Mouse (Mus musculus) spleen, embryonic (tissue): ENCODE measurements around the gene Fndc9.

ENCODE experiments used
- CTCF ChIA-PET: fragments of 350-600 bp; sonication (Branson Sonifier 250); formaldehyde crosslinking; loops from one replicate; lab custom pipeline; 2022; lab: Charles Lee

Fndc9 gene

DNA sequence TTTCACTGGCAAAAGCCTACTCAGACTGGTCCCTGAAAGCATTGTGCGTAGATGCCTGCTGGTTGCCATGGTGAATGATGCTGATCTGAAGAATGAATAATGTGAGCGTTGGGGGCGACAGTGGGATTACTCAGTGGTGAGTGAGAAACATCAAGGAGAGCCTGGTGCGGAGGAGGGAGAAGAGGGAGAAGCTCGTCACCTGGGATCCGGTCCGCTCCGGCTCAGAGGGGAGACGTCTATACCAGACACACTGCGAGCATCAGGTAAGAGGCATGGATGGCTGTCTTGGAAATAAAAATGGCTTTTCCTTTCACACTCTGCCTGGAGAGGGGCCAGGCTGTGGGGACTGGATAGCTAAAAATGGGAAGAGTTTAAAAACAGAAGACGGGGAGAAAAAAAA lies at the start of gene Fndc9:
Gene Fndc9, plus strand, starts transcription at position 198 of the 400 bp plus-strand sequence.
- CTCF ChIA-PET = interaction anchor here (1.0 kb wide), 1 partner anchor 14 kb away, joined by 6 read pairs; no protein-coding TSS in a partner anchor

DNA sequence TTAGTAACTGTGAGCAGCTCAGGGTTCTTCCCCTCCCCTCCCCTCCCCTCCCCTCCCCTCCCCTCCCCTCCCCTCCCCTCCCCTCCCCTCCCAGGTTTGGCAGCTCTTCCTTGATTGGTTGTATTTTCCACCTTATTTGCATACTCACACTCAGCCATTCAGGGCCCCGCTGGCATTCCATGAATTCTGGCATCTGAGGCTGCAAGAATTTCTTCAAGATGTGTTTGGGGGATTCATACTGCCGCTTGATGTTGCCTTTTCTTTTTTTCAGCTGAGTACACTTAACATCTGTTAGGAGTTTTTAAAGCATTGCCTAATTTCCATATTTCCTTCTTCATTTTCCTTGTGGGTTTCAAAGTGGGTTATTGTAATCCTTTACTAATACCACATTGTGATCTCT lies 47.0 kb upstream of the Fndc9 start:
- CTCF ChIA-PET = no interaction called here

DNA sequence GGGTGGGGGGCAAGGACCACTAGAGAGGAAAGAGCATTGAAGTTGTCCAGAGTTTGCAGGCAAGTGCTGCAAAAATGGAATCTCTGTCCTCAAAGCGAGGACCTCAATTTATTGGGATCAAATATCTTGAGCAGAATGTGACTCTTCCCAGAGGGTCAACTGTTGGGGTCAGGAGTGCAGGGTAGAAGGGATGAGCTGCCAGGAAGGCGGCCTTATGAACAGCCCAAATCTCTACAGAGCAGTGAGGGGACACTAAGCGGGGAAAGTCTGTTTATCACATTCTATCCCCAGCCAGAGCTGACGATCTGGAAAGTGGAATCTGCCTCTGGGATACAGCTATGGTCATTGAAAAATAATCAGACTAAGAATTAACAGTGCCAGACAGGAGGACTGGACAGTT lies 41.2 kb upstream of the Fndc9 start:
- CTCF ChIA-PET = no interaction called here

DNA sequence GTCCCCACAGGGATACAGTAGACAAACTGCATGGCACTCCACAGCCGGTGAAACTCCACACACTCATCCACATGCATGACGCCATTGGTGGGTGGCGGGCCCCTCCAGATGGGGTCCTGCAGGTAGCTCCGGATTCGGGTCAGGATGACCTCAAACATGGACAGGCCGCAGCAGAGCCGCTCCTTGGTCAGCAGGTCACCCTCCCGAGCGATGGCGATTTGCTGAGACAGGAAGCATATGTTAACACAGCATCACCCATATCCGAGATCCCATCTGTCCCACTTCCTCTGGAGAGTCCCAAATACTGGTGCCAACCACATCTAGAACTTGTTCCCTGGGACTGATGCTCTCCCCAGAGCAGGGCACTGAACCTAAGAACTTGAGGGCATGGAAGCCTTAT lies 34.7 kb upstream of the Fndc9 start:
- CTCF ChIA-PET = no interaction called here

DNA sequence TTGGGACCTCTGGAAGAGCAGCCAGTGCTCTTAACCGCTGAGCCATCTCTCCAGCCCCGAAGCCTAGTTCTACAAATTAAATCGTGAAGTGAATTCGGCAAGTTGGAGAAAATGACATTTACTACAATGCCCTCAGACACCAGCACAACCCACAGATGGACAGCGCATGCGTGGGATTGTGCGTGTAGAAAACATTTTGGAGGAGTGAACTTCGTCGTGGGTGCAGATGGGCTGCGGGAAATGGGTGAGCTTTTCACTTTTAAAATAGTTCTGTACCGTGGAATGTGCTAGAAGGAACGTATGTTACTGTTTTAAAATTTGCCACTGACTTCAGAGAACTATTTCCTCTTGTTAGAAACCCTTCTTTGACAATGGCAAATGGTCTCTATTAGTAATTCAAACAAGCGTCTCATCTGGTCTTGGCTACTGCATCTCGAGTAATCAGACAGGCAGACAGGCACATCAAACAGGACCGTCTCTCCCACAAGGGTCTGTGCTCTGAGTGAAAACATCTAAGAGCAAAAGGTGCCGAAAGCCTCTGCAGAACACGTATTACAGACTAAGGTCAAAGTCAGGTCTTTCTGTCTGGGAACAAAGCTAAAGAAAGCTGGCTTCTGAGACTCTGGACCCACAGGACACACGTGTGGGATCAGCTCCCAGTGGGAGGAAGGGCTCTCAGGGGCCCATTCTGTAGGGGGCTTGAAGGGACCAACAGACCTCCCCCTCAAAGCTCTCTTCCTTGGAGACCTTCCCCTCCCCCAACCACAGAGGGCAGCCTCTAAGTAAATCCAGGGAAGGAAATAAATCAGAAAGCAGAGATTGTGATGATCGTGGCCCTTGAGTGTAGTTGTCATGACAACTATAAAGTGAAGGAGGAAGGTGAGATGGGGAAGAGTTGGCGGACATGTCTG lies 33.4 kb upstream of the Fndc9 start:
- CTCF ChIA-PET = no interaction called here

DNA sequence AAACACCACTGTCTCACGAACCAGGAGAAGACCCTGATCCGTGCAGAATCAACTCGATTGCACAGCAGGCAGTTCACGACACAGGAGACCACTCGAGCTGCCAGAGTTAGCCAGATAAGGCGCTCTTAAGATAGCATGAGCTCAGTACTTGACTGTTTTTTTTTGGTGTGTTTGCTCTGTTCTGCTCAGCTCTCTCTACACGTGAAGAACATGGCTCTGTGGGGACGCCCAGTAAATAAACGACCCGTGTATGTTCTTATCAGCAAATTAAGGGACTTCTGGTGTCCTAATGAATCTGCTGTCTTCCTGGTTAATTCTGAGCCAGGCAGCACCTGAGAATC lies 32.8 kb upstream of the Fndc9 start:
- CTCF ChIA-PET = no interaction called here

DNA sequence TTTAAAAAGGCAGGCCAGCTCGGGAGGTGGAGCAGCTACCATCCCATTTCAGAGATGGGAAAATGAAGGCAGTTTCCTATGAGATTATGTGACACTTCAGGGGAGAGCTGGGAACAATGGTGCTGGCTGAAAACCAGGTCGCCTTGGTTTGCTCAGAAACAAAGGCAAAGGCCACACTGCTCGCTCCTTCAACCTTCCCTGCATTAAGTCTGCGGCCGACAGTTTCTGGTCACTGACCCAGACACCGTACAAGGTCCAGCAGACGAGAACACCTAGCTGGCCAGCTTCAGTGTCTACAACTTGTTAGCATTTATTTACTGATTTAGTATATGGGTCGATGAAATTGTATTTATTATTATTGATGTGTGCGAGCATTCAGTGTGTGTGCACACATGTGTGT lies 30.5 kb upstream of the Fndc9 start:
- CTCF ChIA-PET = no interaction called here

DNA sequence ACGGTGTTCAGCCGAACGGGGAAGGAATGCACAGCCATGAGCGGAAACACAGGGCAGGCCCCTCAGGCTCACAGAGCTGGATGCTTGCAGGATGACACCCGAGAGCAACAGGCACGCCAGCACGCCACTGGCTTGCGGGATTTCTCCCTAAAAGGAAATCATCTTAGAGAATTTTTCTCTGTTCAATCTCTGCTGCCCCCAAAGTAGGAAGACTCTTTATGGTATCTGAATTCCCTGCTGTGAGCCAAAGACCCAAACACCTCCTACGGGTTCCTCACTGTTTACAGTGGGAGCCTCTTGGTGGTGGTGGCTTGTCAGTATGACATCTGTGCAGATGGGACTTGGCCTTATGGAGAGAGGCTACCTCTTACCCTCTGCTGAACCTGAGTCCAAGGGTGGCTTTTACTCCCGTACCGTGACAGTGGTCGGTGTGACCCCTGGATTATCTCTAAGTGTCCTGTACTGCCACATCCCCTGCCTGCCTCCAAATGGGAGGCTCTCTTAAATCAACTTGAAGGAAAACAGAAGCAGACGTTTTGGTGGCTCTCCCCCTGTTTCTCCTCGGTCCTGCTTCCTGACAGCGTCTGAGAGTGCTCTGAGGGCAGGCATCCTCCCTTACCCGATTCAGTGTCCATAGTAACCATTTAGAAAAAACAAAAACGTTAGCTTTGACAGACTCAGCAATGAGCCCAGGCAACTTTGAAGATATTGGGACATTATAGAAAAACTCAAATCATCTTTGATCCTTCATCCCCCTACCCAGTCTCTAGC lies 29.5 kb upstream of the Fndc9 start:
- CTCF ChIA-PET = no interaction called here

DNA sequence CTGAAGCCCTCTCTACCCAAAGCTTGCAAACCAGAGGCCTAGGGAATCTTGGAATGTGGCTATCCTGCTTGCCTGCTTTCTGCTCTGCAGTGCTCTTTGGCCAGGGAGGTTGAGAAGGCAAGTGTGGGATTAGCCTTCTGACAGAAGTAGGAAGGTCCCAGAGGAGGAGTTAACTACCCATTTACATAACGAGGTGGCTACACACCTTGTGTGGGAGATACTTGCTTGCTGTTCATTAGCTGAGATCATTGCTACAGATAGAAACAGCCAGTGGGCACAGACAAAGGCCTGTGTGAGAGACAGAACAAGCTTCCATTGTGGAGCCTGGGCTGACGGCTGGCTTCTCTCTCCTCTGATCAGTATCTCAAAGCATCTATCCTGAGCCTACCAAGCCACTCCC lies 25.4 kb upstream of the Fndc9 start:
- CTCF ChIA-PET = no interaction called here

DNA sequence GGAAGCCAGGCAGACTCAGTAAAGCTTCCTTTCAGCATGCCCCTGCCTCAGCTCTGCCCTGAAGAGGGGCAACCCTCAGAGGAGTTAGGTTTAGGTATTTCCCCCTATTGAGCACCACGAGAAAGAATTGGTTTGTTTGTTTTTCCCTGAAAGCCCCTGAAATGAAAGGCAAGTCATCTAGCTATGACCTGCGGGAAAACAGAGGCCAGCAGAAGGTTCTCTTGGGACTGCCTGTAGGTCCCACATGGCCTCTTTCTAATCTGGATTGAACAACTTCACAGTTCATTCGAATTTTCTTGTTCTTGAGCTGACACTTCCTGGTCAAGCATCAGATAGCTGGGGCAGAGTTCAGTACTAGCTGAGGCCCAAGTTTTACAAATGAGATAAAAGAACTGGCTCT lies 23.5 kb upstream of the Fndc9 start:
- CTCF ChIA-PET = interaction anchor here (0.6 kb wide), 1 partner anchor 177 kb away, joined by 3 read pairs; no protein-coding TSS in a partner anchor

DNA sequence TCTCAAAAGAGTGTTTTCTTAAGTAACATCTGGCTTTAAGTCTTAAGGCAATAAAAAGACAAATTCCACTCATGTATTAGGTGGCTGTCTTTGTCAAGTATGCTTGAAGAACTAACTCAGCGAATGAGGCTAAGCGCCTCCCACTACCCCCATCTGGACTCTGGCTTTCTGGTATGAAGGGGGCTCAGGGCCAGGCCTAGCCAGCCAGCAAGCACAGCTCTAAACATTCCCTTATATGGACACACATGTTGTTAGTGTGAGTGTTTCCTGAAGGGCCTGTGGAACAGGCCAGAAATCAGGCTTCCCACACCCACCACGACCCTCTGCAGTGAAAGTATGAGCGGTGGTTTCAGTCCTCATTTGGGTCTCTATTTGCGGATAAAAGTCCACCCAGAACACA lies 21.5 kb upstream of the Fndc9 start:
- CTCF ChIA-PET = interaction anchor here (2.2 kb wide), 1 partner anchor 10 kb away, joined by 4 read pairs; no protein-coding TSS in a partner anchor

DNA sequence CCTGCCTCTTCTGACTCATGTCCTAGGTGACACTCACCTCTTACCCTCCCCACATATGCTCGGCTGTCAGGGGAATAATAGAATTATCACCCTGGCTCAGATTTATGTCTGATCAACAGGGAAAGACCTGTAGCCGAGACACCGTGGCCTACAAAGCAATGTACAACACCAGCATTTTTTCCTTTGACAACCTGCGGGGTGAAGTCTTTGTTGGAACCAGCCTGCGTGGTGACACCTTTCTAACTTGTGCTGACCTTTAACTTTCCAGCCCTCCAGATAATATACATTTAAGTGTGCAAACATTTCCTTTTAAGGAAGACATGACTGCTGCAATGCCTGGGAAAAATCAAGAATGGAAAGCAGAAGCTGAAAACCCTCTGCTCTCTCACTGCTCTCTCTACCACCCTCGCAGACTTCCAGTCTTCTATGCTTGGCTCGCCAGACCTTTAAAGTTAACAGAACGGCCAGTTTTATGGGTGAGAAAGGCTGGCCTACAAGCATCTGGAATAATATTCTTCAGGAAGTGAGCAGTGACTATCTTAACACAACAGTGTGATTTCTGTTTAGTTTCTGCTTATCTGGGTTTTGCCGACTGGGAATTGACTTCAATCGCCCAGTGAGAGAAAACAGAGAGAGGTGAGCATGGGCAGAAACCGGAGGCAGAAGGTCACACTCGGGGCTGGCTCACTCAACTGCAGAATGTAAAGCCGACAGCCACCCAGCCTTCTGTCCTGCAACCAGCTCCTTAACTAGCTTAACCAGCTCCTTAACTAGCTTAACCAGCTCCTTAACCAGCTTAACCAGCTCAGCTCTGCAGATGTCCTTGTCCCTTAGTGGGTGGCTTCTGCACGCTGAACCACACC lies 20.7 kb upstream of the Fndc9 start:
- CTCF ChIA-PET = interaction anchor here (0.6 to 2.2 kb wide), 4 partner anchors 10 to 331 kb away, joined by 3 to 4 read pairs (median 4); no protein-coding TSS in a partner anchor

DNA sequence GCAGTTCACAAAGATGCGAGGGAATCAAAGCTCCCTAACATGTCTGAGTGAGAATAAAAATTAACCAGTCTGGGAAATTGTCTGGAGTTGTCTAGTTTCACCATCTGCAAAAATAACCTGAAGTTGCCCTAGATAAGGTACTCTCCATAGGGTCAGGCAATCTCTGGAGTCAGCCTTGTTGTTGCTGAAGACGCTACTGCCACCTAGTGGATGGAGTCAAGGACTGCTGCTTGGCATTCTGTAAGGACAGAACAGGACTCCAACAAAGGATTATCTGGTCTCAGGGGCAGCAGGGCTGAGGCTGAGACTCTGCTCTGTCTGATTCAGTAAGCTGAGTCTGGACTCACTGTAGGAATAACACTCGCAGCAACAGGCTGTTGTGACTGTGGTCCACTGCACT lies 20.0 kb upstream of the Fndc9 start:
- CTCF ChIA-PET = interaction anchor here (0.6 to 2.2 kb wide), 7 partner anchors 9 to 332 kb away, joined by 3 to 5 read pairs (median 4); no protein-coding TSS in a partner anchor

DNA sequence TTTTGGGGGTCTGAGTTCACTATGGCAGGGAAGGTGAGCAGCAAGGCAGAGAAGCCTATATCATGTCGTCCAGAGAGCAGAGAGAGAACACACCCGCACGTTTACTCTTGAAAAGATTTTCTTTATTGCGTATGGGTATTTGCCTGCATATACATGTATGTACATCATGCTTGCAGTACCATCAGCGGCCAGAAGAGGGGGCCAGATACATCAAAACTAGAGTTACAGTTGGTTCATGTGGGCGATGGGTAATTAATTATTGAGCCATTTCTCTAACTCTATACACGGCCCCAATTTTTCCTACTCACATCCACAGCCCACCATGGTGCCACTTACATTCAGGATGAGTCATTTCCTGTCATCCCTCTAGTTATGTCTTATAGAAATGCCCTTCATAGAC lies 18.7 kb upstream of the Fndc9 start:
- CTCF ChIA-PET = no interaction called here

DNA sequence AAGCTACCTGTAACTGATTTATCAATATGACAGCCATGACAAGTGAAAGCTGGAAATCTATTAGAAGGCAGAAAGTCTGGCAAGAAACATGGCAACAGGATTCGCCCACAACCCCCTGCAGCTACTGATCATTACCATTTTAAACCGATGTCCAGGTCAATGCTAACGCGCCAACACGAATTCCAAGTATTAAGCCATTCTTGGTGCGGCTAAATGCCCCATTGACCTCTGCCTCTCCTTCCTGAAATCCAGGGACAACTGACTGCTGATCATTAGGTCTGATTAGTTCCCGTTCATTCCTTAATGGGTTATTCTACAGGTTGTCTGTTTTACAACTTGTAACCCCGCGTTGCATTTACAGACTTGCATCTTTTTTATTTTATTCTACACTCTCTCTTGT lies 17.6 kb upstream of the Fndc9 start:
- CTCF ChIA-PET = no interaction called here

DNA sequence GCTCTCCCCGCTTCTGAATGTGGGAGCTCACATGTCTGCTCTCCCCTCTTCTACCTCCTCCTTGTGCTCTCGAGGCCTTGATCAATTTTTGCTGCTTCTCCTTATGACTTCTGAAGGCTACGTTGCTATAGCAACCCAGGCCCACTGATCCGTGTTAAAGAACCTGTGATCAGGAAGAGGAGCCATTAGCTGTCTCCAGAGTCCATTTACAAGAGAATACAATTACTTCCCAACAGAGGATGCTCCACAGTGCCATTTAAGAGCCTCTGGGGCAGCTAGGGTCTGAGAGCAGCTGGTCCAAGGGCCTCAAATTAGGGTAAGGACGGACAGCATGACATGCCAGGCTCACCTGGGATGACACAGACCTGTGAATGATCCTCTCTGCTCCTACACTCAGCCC lies 16.7 kb upstream of the Fndc9 start:
- CTCF ChIA-PET = no interaction called here

DNA sequence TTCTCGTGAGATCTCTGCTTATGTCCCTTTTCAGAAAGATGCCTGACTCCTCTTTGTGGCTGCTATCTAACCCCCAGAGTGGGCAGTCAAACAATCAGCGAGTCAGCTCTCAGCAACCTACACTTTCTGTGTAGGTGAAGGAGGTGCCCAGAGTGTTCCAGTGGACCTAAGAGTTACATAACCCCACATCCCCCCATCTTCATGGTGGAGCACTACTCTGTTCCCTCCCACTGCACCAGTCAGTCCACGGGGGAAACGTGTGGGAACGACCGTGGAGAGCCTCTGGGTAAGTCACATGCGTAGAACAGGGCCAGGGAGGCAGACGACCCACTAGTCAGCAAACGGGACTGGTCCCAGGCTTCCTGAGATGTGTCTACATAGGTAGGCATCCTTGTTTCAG lies 16.0 kb upstream of the Fndc9 start:
- CTCF ChIA-PET = no interaction called here

DNA sequence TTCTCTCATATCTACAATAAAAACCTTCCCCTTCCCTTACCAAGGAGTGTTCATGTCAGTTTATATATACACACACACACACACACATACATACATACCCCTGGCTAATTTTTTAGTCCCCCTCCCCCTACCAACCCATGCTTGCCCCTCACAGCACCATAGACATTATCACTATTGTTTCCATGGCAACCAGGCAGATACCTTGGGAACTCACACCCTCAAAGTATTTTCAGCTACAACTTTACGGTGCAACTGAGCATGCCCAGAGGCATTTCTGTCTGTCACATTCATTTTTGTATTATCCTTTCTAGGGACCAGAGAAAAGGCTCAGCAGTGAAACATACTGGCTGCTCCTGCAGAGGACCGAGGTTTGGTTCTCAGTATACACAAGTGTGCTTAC lies 15.1 kb upstream of the Fndc9 start:
- CTCF ChIA-PET = interaction anchor here (1.1 kb wide), 1 partner anchor 13 kb away, joined by 3 read pairs; no protein-coding TSS in a partner anchor

DNA sequence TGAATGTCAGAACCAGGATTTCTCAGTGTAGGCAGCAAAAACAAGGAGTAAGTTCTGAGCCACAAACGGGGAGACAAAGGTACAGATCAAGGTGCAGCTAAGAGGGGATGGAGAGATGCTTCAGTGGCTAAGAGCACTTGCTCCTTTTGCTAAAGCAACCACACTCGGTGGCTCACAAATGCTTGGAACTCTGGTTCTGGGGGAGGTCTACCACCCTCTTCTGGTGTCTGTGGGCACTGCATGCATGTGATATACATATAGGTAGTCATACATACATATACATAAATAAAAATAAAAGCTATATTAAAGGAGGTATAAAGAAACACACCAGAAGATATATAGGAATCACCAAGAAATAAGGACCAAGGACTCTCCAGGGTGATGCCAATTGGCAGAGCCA lies 11.8 kb upstream of the Fndc9 start:
- CTCF ChIA-PET = interaction anchor here (0.5 to 1.4 kb wide), 2 partner anchors 9 to 1135 kb away, joined by 4 to 5 read pairs; no protein-coding TSS in a partner anchor

DNA sequence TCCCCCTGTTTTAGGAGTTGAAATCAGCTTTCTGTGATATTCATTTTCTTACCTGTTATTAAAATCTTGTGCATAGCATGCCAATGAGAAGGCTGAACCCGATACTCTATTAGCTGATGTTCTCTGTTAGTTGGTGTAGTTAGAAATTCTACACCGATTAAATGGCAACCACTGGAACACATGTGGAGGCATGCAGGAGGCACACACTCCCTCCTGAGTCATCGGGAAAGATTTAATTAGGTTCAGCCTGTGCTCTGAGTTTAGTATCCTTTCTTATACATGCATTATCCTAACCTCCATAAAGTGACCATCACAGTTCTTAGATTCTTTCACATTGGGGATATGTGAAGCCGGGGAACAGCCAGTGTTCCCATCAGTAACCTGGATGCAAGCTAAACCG lies 10.0 kb upstream of the Fndc9 start:
- CTCF ChIA-PET = interaction anchor here (0.7 kb wide), 1 partner anchor 259 kb away, joined by 3 read pairs; no protein-coding TSS in a partner anchor

DNA sequence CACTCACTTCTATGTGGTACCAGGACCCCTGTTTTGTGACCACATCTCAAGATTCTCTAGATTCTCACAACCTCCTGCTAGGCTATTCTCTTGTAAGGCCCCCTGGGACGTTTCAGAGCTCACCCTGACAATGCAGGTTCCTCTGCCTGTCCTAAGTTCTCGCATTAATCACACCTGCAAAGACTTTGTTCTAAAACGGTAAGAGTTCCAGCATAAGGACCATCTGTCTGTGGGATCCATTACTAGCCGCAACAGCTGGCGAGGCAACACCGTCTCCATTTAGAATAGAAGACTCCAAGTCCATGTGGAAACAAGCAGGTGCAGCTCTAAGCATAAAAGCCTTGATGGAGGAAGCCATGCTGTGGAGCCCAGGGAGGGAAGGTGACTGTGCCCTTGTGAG lies 5.1 kb upstream of the Fndc9 start:
- CTCF ChIA-PET = interaction anchor here (0.6 kb wide), 1 partner anchor 68 kb away, joined by 3 read pairs; no protein-coding TSS in a partner anchor
